Mouse (Mus musculus) subcutaneous adipose tissue, adult 2 months (tissue): Measurements from ENCODE around the gene Mptx2. TPM values are rescaled to one million over a fixed set of nuclear protein-coding genes. Genes with fewer than 3 reads are reported as not detected.

Experiments
- polyA plus RNA-seq: library from polyadenylated mRNA; depleted of rRNA; stranded (reverse); fragments of >200 nt; gene quantifications from 2 replicates; pipeline ENCODE4 v1.2.3, GENCODE M21; 2012; ENCODE audit warnings: low replicate concordance; rRNA removed

Gene Mptx2
- polyA plus RNA-seq: not detected in 2 replicates

DNA sequence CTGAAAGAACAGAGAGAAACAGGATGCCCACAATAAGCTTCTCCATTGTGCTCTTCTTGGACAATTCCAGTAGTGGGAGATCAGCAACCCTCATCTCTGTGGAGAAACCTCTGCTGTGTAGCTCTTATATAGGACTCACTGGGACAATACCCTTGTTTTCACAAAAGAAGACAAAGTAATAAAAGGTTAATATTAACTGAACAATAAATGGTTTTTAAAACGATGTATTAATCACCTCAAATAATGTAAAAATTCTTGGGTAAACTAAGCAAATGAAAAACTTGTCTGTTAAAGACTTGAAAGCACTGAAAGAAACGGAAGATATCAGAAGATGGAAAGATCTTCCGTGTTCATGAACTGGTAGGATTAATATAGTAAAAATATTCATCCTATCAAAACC, at the start of gene Mptx2:
Gene Mptx2 (minus strand): TSS at position 101 of the 400 bp plus-strand sequence.

DNA sequence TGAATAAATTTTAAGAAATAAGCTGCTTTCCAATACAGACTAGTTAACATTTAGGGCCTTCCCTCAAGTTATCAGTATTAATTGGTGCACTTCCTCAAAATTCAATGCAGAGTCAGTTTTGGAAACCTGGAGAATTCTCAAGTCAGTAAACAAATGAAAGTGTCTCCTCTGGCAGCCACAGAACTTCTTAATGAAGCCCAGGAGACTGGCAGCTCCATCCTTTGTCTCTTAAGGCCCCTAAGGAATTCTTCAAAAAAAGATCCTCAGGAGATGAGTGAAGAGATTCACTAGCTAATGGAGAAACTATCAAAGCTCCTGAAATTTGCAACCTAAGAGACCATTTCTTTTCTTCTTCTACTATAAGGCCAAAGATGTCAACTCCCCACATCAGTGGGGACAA, 11.9 kb downstream of the Mptx2 start, which contains the start of gene Olfr418:
Gene Olfr418 (plus strand): TSS at position 301 of the 400 bp plus-strand sequence.

DNA sequence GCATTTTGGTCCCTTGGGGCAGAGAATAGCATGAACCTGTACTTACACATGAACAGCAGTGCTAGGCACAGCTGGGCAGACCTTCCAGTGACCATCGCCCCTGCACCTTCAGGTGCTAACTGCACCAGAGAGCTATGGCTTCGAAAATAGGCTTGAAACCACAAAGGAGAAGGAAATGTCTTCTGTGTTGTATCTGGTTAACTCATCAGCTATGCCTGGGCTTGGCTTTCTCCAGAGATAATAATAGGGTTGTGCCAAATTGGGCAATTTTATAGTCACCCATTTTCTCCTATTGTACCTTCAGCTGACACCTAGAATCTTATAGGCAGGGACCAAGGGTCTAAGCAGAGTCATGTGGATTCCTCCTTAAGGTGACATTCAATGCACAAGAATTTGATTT, 50.5 kb downstream of the Mptx2 start, which contains the start of gene Fcer1a:
Gene Fcer1a (minus strand): TSS at position 134 of the 400 bp plus-strand sequence.

Other genes starting within 250 kb of the Mptx2 start
- not detected in 2 replicates for gene Olfr1408, start 140.4 kb downstream of the Mptx2 start, polyA plus RNA-seq
- not detected in 2 replicates for gene Olfr1406, start 87.1 kb downstream of the Mptx2 start, polyA plus RNA-seq
- gene Olfr218, start 80.0 kb downstream of the Mptx2 start, polyA plus RNA-seq: not detected in 2 replicates
- gene Olfr1404, start 65.4 kb downstream of the Mptx2 start, polyA plus RNA-seq: not detected in 2 replicates
- 0.17 TPM in 1 of 2 replicates, not detected in the other for gene Fcer1a, start 50.6 kb downstream of the Mptx2 start, polyA plus RNA-seq
- gene Olfr418, start 11.8 kb downstream of the Mptx2 start, polyA plus RNA-seq: not detected in 2 replicates
- gene Ackr1, start 56.0 kb upstream of the Mptx2 start, polyA plus RNA-seq: 20.1 and 42.5 TPM in 2 replicates
- 2.7 and 2.8 TPM in 2 replicates for gene Aim2, start 73.1 kb upstream of the Mptx2 start, polyA plus RNA-seq
- 39.6 and 40.2 TPM in 2 replicates for gene Cadm3, start 89.9 kb upstream of the Mptx2 start, polyA plus RNA-seq
- gene Ifi206, start 213.3 kb upstream of the Mptx2 start, polyA plus RNA-seq: 0.44 and 2.7 TPM in 2 replicates